Mouse (Mus musculus) c-Kit-positive CD71-positive TER-119-negative erythroid progenitor cells, embryonic 14.5 days (primary cell): ENCODE measurements at regions not wholly inside any gene's neighbourhood (a gene's known extent, or its start where the extent isn't known, plus 50 kb on each side); places are given as distances from the start of the nearest gene placed in this dataset.

ENCODE experiments used
- DNase-seq: peaks from one replicate; pipeline ENCODE4 v3.0.0-alpha.2; 2013; ENCODE audit warnings: low read depth

- no peak for DNase-seq
Measured at GRCm38 (mm10) chr1:154080505-154081380, 120.2 kb upstream of the Zfp648 start.

DNA sequence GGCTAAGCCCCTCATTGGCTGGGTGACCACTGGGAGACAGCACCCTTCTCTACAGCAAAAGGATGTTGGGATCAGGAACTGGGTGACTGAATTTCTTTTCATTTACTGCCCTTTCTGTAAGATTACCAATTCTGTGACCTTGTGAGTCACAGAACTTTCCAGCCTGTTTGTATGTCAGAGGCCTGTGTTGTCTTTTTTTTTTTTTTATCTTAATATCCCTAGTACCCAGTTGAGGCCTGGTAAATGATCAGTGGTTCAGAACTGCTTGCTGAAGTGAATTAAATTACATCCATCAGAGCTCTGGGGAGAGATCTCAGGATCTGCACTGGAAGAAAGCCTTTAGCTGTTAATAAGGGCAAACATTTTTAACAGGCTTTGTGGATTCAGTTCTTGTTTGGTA lies 114.8 kb upstream of the Zfp648 start:
- no peak for DNase-seq

- no peak for DNase-seq
Measured at GRCm38 (mm10) chr1:154089815-154090214, 111.2 kb upstream of the Zfp648 start.

GRCm38 (mm10) chr1:154090521-154091490 lies 110.2 kb upstream of the Zfp648 start:
- no peak for DNase-seq

DNA sequence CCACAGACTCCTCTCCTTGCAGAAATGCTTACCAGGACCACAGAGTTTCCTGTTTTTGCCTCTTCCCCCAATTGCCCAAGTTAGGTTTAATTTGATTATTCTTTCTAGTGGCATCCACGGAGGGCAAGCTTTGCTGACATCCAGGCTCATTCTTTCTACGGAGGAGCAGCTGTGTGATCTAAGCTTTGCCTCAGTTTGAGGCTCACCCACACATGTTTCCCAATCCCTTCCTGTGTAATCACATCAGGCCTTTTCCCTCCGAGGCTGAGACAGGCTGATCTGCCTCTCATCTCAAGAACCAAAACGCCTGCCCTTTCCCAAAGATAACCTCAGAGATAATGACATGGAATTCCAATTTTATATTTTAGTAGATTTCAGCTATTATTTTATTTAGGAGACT lies 107.4 kb upstream of the Zfp648 start:
- no peak for DNase-seq

- no peak for DNase-seq
Measured at GRCm38 (mm10) chr1:154094357-154094756, 106.6 kb upstream of the Zfp648 start.

- no peak for DNase-seq
Measured at GRCm38 (mm10) chr1:154096113-154096512, 104.9 kb upstream of the Zfp648 start.

GRCm38 (mm10) chr1:154096911-154097310 lies 104.1 kb upstream of the Zfp648 start:
- no peak for DNase-seq

GRCm38 (mm10) chr1:154097656-154098055 lies 103.3 kb upstream of the Zfp648 start:
- DNase-seq = no peak

GRCm38 (mm10) chr1:154100556-154100955 lies 100.4 kb upstream of the Zfp648 start:
- no peak for DNase-seq

DNA sequence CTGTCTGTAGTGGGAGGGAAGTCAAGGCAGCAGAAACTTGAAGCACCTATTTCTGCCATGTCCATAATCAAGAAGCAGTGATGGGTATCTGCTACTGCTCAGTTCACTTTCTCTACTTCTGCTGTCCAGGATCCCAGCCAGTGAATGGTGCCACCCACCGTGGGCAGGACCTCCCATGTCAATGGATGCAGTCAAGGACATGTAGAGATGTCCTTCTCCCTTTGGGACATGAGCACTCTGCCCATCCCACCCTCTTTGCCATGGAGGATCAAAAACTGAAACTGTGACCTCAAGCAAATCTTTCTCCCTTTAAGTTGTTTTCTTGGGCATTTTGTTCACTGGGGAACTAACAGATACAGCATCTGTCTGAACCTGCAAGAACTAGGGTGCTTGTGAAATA lies 99.6 kb upstream of the Zfp648 start:
- no peak for DNase-seq

DNA sequence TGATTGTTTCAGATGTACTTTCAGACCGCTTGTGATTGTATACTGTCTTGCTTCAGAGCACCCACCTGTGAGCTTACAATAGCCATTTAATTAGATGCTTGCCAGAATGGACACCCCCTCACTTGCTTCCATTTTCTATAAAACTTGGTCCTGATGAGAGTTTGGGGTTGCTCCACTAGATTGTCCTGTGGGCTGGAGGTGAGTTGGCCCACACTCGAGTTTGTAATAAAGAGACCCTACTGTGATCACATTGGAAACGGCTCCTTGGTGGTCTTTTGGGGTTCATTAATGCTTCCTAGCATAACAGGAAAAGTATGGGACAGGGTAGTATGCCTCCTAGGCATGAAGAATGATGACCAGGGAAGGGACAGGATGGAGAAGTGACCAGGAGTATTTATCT lies 98.8 kb upstream of the Zfp648 start:
- DNase-seq = no peak

DNA sequence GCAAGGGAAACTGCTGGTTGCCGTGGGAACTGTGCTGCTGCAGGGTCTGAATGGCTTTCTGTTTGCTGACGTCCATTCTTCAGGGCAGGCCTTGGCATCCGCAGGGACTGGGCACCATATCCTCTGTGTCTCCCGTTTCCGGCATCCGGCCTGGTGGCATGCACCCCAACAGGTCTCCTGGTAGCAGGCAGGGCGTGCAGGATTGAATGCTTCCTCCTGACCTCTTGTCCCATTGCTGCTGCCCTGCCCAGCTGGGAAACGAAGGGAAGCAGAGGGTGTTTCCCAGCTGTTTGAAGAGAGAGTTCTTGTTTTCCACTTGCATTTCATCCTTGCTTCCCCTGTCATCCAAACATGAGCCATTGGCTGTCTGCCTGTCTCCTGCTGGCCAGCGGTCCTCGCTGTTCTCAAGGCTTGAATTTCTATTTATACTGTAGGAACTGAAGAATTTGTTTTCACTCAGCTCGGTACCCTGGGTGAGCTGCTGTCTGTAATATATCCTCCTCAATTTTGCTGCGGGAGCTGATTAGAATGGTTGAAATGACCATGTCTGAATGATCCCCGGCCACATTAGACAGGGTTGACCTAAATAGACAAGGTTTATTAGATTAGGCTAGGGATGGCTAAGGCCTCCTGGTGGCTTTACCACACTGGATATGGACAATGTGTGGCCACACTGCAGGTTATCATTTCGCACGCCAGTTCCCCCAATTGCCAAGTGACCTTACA lies 98.0 kb upstream of the Zfp648 start:
- no peak for DNase-seq

DNA sequence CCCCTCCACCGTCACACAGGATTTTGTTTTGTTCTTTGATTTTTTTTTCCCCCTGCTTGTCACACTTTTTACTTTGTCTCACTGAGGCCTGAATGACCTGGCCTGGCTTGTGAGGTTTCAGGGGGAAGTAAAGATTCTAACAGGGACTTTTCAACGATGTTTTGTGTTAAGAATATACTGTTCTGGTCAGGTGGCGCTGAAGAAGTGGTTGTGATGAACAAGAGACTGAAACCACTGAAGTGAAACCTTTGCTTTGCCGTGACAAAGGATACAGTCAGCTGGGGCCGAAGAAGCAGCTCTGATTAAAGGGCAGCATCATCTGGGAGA lies 97.4 kb upstream of the Zfp648 start:
- no peak for DNase-seq

- no peak for DNase-seq
Measured at GRCm38 (mm10) chr1:154104006-154104600, 96.9 kb upstream of the Zfp648 start.

- DNase-seq = no peak
Measured at GRCm38 (mm10) chr1:154104779-154105178, 96.2 kb upstream of the Zfp648 start.

GRCm38 (mm10) chr1:154112500-154112899 lies 88.5 kb upstream of the Zfp648 start:
- no peak for DNase-seq

DNA sequence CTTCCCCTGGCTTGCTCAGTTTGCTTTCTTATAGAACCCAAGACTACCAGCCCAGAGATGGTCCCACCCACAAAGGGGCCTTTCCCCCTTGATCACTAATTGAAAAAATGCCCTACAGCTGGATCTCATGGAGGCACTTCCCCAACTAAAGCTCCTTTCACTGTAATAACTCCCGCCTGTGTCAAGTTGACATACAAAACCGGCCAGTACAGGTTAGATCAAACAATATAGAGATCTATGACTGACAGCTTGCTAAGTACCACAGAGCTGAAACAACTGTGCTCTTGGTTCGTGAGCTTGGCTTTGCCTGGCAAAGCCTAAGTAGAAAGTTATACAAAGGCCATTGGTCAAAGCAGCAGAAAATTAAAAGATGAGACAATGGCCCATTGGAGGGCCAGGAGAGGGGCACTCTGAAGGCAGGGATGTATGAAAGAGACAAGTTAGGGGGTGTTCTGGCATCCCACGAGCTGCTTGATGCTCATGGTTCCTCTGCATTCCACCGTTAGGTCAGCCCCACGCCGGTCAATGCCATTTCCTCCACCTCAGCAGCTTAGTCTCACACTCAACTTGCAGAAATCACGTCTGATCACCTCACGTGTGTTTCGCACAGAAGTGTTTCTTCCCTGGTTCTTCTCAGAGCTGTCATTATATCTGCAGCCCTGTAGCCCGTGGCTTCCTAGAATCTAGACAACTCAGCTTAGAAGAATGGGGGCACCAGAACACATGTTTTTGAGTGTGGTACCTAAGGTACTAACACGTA lies 87.5 kb upstream of the Zfp648 start:
- DNase-seq = no peak

DNA sequence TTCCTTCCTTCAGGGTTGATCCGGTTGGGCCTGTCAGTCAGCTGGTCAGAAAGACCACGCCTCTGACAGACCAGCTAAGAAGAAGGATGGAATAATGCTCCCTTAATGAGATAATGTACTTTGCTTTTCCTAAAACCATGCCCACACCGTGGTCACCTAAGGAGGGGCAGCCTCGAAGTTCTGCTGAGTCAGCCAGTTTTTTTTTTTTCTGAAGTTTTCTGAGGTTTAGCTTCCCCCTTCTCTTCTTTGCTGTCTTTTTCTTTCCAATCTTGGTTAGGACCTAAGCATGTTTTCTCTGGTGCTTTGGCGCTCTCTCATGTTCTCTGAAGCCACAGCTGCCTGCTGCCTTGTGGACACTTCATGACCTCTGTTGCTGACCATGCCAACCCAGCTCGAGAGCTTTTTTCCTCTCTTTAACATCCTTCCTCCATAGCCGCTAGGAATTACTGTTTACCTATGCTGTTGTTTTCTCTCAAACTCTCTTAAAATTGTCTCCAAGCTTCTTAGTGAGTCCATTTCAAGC lies 84.7 kb upstream of the Zfp648 start:
- no peak for DNase-seq

DNA sequence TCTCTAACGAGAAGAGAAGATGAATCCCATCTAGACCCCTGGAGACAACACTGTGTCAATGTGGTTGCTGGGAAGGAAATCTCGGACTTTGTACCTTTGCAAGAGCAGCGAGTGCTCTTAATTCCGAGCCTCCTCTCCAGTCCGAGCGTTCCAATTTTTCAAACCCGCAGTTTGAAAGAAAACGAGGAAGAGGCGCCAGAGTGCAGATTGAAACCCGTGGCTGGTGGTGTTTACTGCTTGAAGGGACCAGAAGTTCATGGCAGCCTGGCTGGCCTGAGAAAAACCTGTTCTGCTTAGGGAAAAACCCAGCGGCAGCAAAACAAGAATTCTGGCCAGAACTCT lies 83.7 kb upstream of the Zfp648 start:
- no peak for DNase-seq
